Mouse (Mus musculus): ENCODE measurements around the gene Parm1.

Parm1 gene

GRCm38 (mm10) chr5:91578924-91579323 lies 61.5 kb downstream of the Parm1 start:
- no peak for DNase-seq

GRCm38 (mm10) chr5:91581799-91582198 lies 64.4 kb downstream of the Parm1 start:
- DNase-seq = no peak

GRCm38 (mm10) chr5:91586206-91586605 lies 68.8 kb downstream of the Parm1 start:
- no peak for DNase-seq

DNA sequence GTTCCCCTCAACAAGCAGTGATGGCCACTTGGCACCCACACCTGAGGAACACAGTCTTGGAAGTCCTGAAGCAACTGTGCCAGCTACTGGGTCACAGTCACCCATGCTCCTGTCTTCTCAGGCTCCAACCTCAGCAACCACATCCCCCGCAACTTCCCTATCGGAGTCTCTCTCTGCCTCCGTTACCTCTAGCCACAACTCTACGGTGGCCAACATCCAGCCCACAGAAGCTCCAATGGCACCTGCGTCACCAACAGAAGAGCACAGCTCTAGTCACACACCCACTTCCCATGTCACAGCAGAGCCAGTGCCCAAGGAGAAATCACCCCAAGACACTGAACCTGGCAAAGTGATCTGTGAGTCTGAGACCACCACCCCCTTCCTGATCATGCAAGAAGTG lies 76.7 kb downstream of the Parm1 start:
- DNase-seq = no peak

- DNase-seq = no peak
These were observed 79.8 kb downstream of the Parm1 start for GRCm38 (mm10) chr5:91597216-91597615.

GRCm38 (mm10) chr5:91599801-91600200 lies 82.4 kb downstream of the Parm1 start:
- no peak for DNase-seq

DNA sequence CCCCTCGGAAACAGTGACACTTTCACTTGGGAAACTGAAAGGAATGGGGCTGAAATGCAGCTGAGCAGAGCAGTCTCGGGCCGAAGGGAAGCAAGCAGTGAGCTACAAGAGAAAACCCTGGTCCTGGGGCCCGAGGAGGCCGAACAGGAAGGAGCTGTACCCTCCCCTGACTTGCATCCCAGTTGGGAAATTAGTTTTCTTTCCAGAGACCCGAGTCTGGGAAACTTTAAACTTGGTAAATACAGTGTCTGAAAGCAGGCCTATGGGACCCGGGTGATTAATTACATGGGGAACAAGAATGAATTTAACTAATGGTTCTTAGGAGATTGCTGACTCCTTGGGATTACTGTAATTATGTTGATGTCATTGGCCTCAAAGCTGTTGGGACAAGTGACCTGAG lies 85.9 kb downstream of the Parm1 start:
- no peak for DNase-seq

DNA sequence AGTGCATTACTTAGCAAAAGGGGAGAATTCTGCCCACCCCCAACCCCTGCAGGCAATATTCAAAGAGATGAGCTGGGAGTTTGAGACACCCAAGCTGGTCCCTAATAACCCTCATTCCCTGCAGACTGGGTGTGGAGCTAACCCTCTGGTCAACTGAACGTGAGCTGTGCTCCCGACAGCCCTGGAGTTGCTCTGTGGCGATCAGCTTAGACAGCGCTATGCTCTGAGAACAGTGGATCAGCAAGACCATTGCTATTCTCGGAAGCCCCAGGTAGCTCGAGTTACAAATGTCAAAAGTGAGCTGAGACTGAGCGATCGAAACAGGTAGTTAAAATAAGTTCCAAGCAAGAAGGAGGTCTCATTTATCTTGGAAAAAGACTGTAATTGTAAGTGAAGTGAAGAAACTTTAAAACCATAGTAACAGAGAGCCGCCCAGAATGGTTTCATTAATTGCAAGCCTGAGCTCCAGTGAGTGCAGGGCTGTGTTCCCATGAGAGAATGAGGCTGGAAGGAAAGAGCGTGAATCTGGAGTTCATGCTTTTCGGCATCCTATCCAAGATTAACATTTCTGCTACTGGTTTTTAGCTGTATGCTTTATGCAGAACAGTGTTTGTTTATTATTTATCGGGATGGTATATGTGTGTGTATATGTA lies 86.5 kb downstream of the Parm1 start:
- no peak for DNase-seq

DNA sequence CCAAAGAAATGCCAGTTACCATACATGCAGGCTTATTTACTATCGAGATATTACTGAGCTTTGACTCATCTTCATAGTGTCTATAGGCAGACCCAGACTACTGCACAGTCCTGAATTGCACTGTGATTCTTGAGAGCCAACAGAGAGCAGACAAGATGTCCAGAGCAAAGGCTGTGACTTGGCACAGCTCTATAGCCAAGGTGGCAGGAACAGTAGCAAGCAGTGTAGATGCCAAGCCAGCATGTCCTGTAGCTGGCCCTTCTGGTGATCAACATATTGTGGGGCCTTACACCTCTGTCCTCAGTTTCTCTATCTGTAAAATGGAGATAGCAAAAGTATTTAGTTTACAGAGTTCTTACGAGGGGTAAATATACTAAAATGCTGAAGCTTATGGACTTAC lies 89.8 kb downstream of the Parm1 start:
- no peak for DNase-seq

GRCm38 (mm10) chr5:91607841-91608240 lies 90.4 kb downstream of the Parm1 start:
- DNase-seq = no peak

DNA sequence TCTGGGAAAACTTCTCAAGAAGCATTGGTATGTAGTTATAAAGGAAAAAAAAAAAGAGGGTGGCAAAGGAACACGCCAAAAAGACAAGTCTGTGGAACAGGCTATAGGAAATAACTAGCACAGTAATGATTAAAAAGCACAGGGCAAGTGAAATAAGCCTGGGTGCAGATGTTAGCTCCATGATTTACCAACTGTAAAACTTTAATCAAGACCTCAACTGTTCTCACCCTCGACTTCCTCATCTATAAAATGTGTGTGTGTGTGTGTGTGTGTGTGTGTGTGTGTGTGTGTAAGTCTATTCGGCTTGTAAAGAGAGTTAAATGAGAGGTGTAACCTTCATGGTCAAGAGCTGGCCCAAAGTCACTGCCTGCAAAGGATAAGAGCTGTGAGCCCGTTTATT lies 91.6 kb downstream of the Parm1 start:
- DNase-seq = no peak

DNA sequence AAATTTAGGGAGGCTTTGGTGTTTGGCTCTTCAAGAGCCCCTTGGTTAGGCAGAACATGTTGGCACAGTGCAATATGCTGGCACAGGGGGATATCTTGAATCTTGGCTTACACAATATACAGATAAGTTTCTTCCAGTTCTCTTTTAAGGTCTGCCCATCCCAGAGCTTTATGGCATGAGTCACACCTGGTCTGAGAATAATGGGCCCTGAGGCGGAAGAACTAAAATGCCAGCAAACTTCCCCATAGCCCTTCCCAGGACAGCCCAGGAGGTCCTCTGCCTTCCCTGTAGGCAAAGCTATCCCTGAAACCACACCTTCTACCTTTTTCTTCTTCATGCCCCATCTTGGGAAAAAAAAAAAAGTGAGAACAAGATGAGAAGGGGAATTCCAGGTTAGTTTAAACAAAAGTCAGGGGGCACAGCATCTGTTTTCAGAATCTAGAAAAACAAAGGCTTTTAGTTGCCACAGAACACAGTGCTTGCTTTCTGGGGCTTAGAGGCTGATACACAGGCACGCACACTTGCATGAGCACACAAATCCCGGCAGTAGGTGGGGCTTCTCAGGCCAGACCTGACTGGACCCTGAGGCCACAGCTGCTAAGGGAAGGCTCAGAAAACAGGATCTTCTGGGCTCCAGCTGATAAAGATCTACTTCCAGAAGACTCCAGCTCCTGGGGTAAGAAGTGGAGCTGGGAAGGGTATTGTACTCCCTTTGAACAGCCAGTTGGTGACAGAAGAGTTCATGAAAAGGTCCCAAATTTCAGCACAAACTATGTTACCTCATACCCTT lies 92.3 kb downstream of the Parm1 start:
- DNase-seq = no peak

DNA sequence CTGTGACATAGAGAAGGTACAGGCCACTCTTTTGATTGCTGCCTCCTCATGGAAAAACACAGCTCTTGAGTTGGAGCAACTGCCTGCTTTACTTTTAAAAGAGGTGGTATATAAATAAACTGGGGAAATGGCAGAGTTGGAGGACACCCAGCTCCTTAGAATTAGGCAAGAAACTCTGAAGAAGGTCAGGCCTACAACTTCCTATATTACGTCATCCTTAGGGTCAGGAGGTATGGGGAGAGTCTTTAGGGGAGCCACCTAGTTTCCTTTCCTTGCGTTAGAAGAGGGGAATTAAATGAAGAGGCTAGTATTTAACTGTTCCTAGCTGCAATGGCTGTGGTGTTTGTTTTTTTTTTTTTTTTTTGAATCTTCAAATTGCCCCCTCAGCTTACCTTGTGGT lies 93.1 kb downstream of the Parm1 start:
- DNase-seq = no peak

- no peak for DNase-seq
These were observed 94.2 kb downstream of the Parm1 start for GRCm38 (mm10) chr5:91611589-91611988.

GRCm38 (mm10) chr5:91617331-91618233 lies 100.2 kb downstream of the Parm1 start:
- DNase-seq = no peak

DNA sequence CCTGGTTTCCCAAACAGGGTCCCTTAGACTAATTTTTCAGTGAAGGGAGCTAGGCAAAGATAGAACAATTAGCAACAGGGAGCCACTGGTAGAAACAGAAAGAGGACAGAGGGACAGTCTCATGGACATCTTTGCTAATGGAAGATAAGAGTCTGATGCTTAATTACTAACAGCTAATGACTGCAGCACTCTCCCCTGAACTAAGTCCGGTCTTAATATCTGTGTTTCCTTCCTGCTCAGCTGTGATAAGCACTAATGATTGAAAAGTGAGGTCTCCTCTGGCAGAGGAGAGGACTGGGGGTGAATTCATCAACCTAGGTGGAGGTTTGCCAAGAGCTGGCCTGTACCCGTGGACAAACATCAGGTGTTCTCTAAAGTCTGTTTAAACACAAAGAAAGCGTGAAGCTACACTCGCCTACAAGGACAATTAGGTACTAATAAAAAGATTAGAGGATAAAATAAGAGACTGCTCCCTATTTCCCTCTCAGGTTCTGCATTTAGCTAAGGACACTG lies 101.3 kb downstream of the Parm1 start:
- DNase-seq = no peak

DNA sequence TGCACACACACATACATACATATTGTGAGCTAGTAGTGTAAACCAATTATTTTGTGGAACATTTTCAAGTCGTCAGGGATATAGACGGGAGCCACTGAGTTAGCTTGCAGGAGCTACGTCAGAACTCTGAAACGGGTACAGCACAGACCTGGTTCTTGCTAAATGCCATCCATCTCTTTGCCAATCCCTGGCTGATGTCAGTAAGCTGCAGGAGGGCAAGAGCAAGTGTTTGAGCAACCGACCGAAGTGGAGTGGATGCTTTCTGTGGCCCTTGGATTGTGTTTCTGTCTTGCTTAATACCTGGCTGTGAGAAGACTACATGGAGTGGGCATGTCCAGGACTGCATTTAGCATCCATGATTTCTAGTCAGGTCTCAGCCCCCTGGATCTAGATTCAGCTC lies 103.8 kb downstream of the Parm1 start:
- DNase-seq = no peak

- DNase-seq = no peak
These were observed 109.4 kb downstream of the Parm1 start for GRCm38 (mm10) chr5:91626823-91627222.

DNA sequence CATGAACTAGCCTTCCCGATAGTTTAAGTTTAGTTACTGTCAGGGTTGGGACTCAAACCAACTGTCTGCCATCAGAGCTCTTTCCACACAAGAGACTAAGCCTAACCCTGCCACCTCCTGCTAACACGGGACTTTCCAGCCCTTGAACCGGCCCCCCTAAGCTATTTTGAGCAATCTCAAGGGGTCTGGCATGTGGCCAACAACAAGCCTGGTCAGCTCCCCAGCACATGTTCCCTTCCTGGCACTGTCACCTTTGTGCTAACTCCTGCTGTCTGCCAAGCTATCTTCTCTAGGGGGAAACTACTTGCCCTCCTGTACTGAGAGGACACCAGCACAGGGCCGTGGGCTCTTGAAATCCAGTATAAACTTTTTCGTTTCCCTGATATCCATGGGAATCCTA lies 112.1 kb downstream of the Parm1 start:
- no peak for DNase-seq

GRCm38 (mm10) chr5:91651330-91651729 lies 133.9 kb downstream of the Parm1 start:
- DNase-seq = no peak

GRCm38 (mm10) chr5:91653061-91653915 lies 135.9 kb downstream of the Parm1 start:
- no peak for DNase-seq

DNA sequence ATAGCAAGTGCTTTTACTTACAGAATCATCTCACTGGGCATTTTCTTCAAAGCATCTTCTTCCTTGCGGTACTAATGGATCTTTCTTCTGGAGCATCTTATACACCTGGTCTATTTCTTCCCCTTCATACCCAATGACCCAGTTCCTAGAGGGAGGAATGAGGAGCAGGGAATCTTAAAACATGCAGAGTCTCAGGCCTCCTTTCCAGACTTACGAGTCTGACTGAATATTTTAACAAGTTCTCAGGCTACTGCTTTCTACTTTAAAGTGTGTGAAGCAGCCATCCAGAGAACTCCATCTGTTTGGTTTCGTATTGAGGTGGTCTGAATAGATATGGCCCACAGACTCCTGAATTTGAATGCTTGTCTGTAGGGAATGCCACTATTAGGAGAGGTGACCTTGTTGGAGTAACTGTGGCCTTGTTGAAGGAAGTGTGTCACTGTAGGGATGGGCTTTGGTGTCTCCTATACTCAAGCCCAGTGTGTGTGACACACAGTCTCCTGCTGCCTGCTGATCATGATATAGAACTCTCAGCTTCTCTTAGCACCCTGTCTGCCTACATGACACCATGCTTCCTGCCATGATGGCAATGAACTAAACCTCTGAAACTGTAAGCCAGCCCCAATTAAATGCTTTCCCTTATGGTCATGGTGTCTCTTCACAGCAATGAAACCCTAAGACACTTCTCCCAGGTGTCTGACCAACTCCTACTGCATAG lies 137.1 kb downstream of the Parm1 start:
- no peak for DNase-seq

Data from B cell, adult 2 months (primary cell).